In the genomic region with DNA sequence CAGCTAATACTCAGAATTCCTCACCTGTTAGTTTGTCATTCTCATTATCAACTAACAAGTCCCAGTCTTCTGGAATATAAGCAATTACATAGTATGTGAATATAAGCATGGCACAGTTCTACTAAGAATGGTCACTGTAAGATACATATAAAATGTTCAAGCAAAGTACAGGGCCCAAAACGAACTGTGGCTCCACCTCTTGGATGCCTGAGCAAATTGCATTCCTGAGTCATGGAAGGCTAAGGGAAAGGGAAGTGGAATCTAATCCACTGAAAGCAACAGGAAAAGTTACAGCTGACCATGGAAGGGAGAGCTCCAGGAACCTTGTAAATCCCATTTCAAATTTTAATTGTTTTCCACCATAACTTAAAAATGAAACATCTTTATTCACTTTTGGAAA, we compare ENCODE assay signal across 14 mouse cellular contexts. TPM values are rescaled to one million over a fixed set of nuclear protein-coding genes. Genes with fewer than 3 reads are reported as not detected.
DNase-seq lines count a peak whose midpoint lies in the region; ATAC-seq and TF ChIP-seq lines count a peak whose summit lies in the region.
"Had no signal": no experiment of that assay in that cellular context is flagged by ENCODE, and none has a peak within 500 bp of the region (broad histone marks: within the 10 kb centered on the region; RNA-seq: fewer than 3 reads in every experiment).

No protein-coding gene starts in this region.

- H3K27ac ChIP-seq in heart, postnatal 0 days (ENCODE audit: low read depth) = no peak overlapping the region
- H3K27ac ChIP-seq in lung, embryonic 14.5 days (ENCODE audit: low read depth) = no peak overlapping the region
- no peak overlapping the region for H3K27ac ChIP-seq in intestine, embryonic 15.5 days
- H3K27ac ChIP-seq: embryonic facial prominence, embryonic 12.5 days; forebrain, embryonic 12.5 days; midbrain, embryonic 15.5 days; neural tube, embryonic 13.5 days had no signal

- no peak overlapping the region for H3K4me3 ChIP-seq in heart, postnatal 0 days (ENCODE audit: low read depth, low read length)
- H3K4me3 ChIP-seq in lung, embryonic 14.5 days (ENCODE audit: low read depth, low read length) = no peak overlapping the region
- H3K4me3 ChIP-seq in intestine, embryonic 15.5 days (replicated peaks) = no peak overlapping the region
- H3K4me3 ChIP-seq: embryonic facial prominence, embryonic 12.5 days; forebrain, embryonic 12.5 days; midbrain, embryonic 15.5 days; neural tube, embryonic 13.5 days had no signal

- no peaks in the 10 kb centered on the region for H3K36me3 ChIP-seq in heart, postnatal 0 days (replicated peaks; ENCODE audit: control insufficient read depth, insufficient read depth, low read length)
- no peaks in the 10 kb centered on the region for H3K36me3 ChIP-seq in lung, embryonic 14.5 days (ENCODE audit: insufficient read depth)
- no peaks in the 10 kb centered on the region for H3K36me3 ChIP-seq in intestine, embryonic 15.5 days
- H3K36me3 ChIP-seq: embryonic facial prominence, embryonic 12.5 days; forebrain, embryonic 12.5 days; midbrain, embryonic 15.5 days; neural tube, embryonic 13.5 days had no signal

- TF ChIP-seq CTCF in heart, postnatal 0 days (IDR thresholded peaks at IDR 0.05; ENCODE audit: low read depth) = peak; percentile 46
- TF ChIP-seq CTCF in lung, embryonic 14.5 days (IDR thresholded peaks at IDR 0.05; ENCODE audit: low read depth) = peak; percentile 50

- no peak for ATAC-seq in heart, postnatal 0 days (ENCODE audit: insufficient read depth, low read depth)
- ATAC-seq in lung, embryonic 14.5 days (ENCODE audit: insufficient read depth) = no peak
- ATAC-seq in granulocyte monocyte progenitor cell, adult 5-6 weeks (replicated peaks; ENCODE audit: poor library complexity, severe bottlenecking) = peak; percentile 71
- ATAC-seq in intestine, embryonic 15.5 days = no peak
- ATAC-seq: midbrain, embryonic 15.5 days had no signal

- no peak for DNase-seq in heart, postnatal 0 days (ENCODE audit: low spot score)
- DNase-seq in heart, adult 8-10 months (ENCODE audit: low spot score) = no peak
- peak; percentile 19 for DNase-seq in lung, embryonic 14.5 days
- no peak for DNase-seq in lung, postnatal 36 days
- DNase-seq in ZHBTc4 (ENCODE audit: low read depth, low spot score) = peak; percentile 16
- DNase-seq in yolk sac, embryonic 10.5 days (ENCODE audit: low spot score) = no peak
- DNase-seq: gastrocnemius, postnatal 25 days had no signal

- H3K9me3 ChIP-seq in heart, postnatal 0 days (replicated peaks; ENCODE audit: control insufficient read depth, low read length) = no peaks in the 10 kb centered on the region
- H3K9me3 ChIP-seq in lung, embryonic 14.5 days (ENCODE audit: low read depth, low read length) = no peaks in the 10 kb centered on the region
- H3K9me3 ChIP-seq in intestine, embryonic 15.5 days = no peaks in the 10 kb centered on the region
- H3K9me3 ChIP-seq: embryonic facial prominence, embryonic 12.5 days; forebrain, embryonic 12.5 days; midbrain, embryonic 15.5 days; neural tube, embryonic 13.5 days had no signal

- H3K4me2 ChIP-seq in heart, postnatal 0 days (ENCODE audit: low read depth, low read length) = no peak overlapping the region
- H3K4me2 ChIP-seq in lung, embryonic 14.5 days = no peak overlapping the region
- H3K4me2 ChIP-seq in intestine, embryonic 15.5 days (replicated peaks) = no peak overlapping the region
- H3K4me2 ChIP-seq: embryonic facial prominence, embryonic 12.5 days; forebrain, embryonic 12.5 days; midbrain, embryonic 15.5 days; neural tube, embryonic 13.5 days had no signal

- no peak overlapping the region for H3K9ac ChIP-seq in heart, postnatal 0 days (replicated peaks; ENCODE audit: low read depth, low read length)
- no peak overlapping the region for H3K9ac ChIP-seq in lung, embryonic 14.5 days
- H3K9ac ChIP-seq in intestine, embryonic 15.5 days = no peak overlapping the region
- H3K9ac ChIP-seq: embryonic facial prominence, embryonic 12.5 days; forebrain, embryonic 12.5 days; midbrain, embryonic 15.5 days; neural tube, embryonic 13.5 days had no signal

- TF ChIP-seq EP300 in heart, postnatal 0 days (IDR thresholded peaks at IDR 0.05; ENCODE audit: low read depth) = no peak

- 3% methylated on average over 1 of the region's 1 CpGs for WGBS in heart, postnatal 0 days
- 12% methylated on average over 1 of the region's 1 CpGs for WGBS in lung, embryonic 14.5 days
- WGBS in intestine, embryonic 15.5 days = 14% methylated on average over 1 of the region's 1 CpGs

- H3K27me3 ChIP-seq in heart, postnatal 0 days (ENCODE audit: control insufficient read depth, insufficient read depth, low read length) = no peaks in the 10 kb centered on the region
- no peaks in the 10 kb centered on the region for H3K27me3 ChIP-seq in lung, embryonic 14.5 days (ENCODE audit: insufficient read depth, low read length)
- no peaks in the 10 kb centered on the region for H3K27me3 ChIP-seq in intestine, embryonic 15.5 days (replicated peaks)
- H3K27me3 ChIP-seq: embryonic facial prominence, embryonic 12.5 days; forebrain, embryonic 12.5 days; midbrain, embryonic 15.5 days; neural tube, embryonic 13.5 days had no signal

- H3K4me1 ChIP-seq in heart, postnatal 0 days (ENCODE audit: control insufficient read depth, insufficient read depth) = no peaks in the 10 kb centered on the region
- no peaks in the 10 kb centered on the region for H3K4me1 ChIP-seq in lung, embryonic 14.5 days (ENCODE audit: insufficient read depth)
- H3K4me1 ChIP-seq in intestine, embryonic 15.5 days (replicated peaks) = no peaks in the 10 kb centered on the region
- H3K4me1 ChIP-seq: embryonic facial prominence, embryonic 12.5 days; forebrain, embryonic 12.5 days; midbrain, embryonic 15.5 days; neural tube, embryonic 13.5 days had no signal

RNA-seq across cellular contexts. Expression of a gene that starts 14.0 kb away (rescaled TPM):
- total RNA-seq in heart, postnatal 0 days (2014; rRNA removed; ENCODE audit: low replicate concordance) = 12.5 TPM in 1 of 2 replicates, not detected in the other
- 0.16 and 0.51 TPM in 2 replicates for polyA plus RNA-seq in heart, postnatal 0 days (2015; fragmentation: Nextera tagmentation; extraction: Ambion mirVana)
- total RNA-seq in heart, adult 8-10 months (2022) = under 1 TPM in 1 of 4 experiments, not detected in 3; 0.19 TPM
- 7.1 and 7.9 TPM in 2 replicates for polyA plus RNA-seq in lung, embryonic 14.5 days (2014; fragmentation: Nextera tagmentation; extraction: Ambion mirVana)
- total RNA-seq in granulocyte monocyte progenitor cell, adult 5-6 weeks (2014; fragmentation: Nextera tagmentation) = 14.4 and 15.5 TPM in 2 replicates
- total RNA-seq in granulocyte monocyte progenitor cell, adult 5-6 weeks (2017) = 11.3 and 11.7 TPM in 2 replicates
- polyA plus RNA-seq in intestine, embryonic 15.5 days (2015; fragmentation: Nextera tagmentation; extraction: Ambion mirVana) = 5.9 and 8.2 TPM in 2 replicates
- total RNA-seq: gastrocnemius, postnatal 25 days had no signal

RNA-seq across cellular contexts. Expression of a gene that starts 57.9 kb away (rescaled TPM):
- total RNA-seq in heart, postnatal 0 days (2014; rRNA removed; ENCODE audit: low replicate concordance) = not detected in 2 replicates
- not detected in 2 replicates for polyA plus RNA-seq in heart, postnatal 0 days (2015; fragmentation: Nextera tagmentation; extraction: Ambion mirVana)
- total RNA-seq in heart, adult 8-10 months (2022) = not detected
- not detected in 2 replicates for polyA plus RNA-seq in lung, embryonic 14.5 days (2014; fragmentation: Nextera tagmentation; extraction: Ambion mirVana)
- total RNA-seq in granulocyte monocyte progenitor cell, adult 5-6 weeks (2014; fragmentation: Nextera tagmentation) = not detected in 2 replicates
- total RNA-seq in granulocyte monocyte progenitor cell, adult 5-6 weeks (2017) = not detected in 2 replicates
- polyA plus RNA-seq in intestine, embryonic 15.5 days (2015; fragmentation: Nextera tagmentation; extraction: Ambion mirVana) = 0.18 TPM in 1 of 2 replicates, not detected in the other
- total RNA-seq: gastrocnemius, postnatal 25 days had no signal
- polyA plus RNA-seq: embryonic facial prominence, embryonic 12.5 days; forebrain, embryonic 12.5 days; limb, embryonic 11.5 days; midbrain, embryonic 15.5 days; neural tube, embryonic 13.5 days had no signal

Comparison
In these comparisons a context has a peak if more than half of its experiments do, and no peak if none do; other contexts are left out.
1. DNase-seq: peak in lung, embryonic 14.5 days (single experiment) and ZHBTc4 (single experiment); none in heart, postnatal 0 days (single experiment), heart, adult 8-10 months (single experiment), lung, postnatal 36 days (single experiment) and yolk sac, embryonic 10.5 days (single experiment).